Mouse (Mus musculus) forebrain, postnatal 0 days (tissue): Measurements from ENCODE around the gene Inha. TPM values are rescaled to one million over a fixed set of nuclear protein-coding genes. Genes with fewer than 3 reads are reported as not detected.

Experiments used
- ATAC-seq: fragments of 200-750 bp; cut with Nextera tagmentation; 2 replicates; pipeline ENCODE4 v1.8.0; 2017; ENCODE audit warnings: mild to moderate bottlenecking, moderate library complexity
- DNase-seq: peaks from one replicate; pipeline ENCODE4 v3.0.0-alpha.2; 2015
- H3K27ac ChIP-seq: fragments of 300-500 bp; sonication (generic); 2 replicates; pipeline ENCODE4 v1.5.1; 2014; ENCODE audit warnings: low read depth, mild to moderate bottlenecking, antibody characterized with exemption, low read length, moderate library complexity, mixed read lengths
- H3K27me3 ChIP-seq: fragments of 300-500 bp; sonication (generic); 2 replicates; pipeline ENCODE4 v1.6.1; 2014; ENCODE audit warnings: mild to moderate bottlenecking, low read length, mixed read lengths; ENCODE audit not compliant: insufficient read depth
- H3K36me3 ChIP-seq: fragments of 300-500 bp; sonication (generic); 2 replicates; pipeline ENCODE4 v1.6.1; 2014; ENCODE audit warnings: mild to moderate bottlenecking, moderate library complexity; ENCODE audit not compliant: insufficient read depth
- H3K4me1 ChIP-seq: fragments of 300-500 bp; sonication (generic); 2 replicates; pipeline ENCODE4 v1.6.1; 2014; ENCODE audit warnings: antibody characterized with exemption; ENCODE audit not compliant: insufficient read depth
- H3K4me2 ChIP-seq: fragments of 300-500 bp; sonication (generic); 2 replicates; pipeline ENCODE4 v1.6.1; 2014; ENCODE audit warnings: low read depth, mild to moderate bottlenecking, moderate library complexity
- H3K4me3 ChIP-seq: fragments of 300-500 bp; sonication (generic); 2 replicates; pipeline ENCODE4 v1.5.1; 2014; ENCODE audit warnings: low read depth, low read length, mixed read lengths
- H3K9ac ChIP-seq: fragments of 300-500 bp; sonication (generic); 2 replicates; pipeline ENCODE4 v1.6.1; 2014; ENCODE audit warnings: mild to moderate bottlenecking
- H3K9me3 ChIP-seq: fragments of 300-500 bp; sonication (generic); 2 replicates; pipeline ENCODE4 v1.6.1; 2016; ENCODE audit warnings: low read length
- CTCF ChIP-seq: sonication (generic); IDR thresholded peaks from 2 replicates; pipeline ENCODE4 v1.5.1; 2016; ENCODE audit warnings: antibody characterized with exemption, control low read depth, low read depth
- WGBS: fragments of 180-500 bp; shearing (Covaris S2); extraction: QIAGEN DNeasy Blood & Tissue Kit; methylation state at CpG from one replicate; pipeline ENCODE4 v1.1.7; 2014; 5-methylcytosine and 5-hydroxymethylcytosine counted together
- polyA plus RNA-seq: library from polyadenylated mRNA; unstranded; fragments of >200 nt; fragmentation: Nextera tagmentation; extraction: Ambion mirVana; gene quantifications from 2 replicates; pipeline ENCODE4 v1.2.1, GENCODE M21; 2015
- total RNA-seq: library from RNA; depleted of rRNA; stranded (reverse); fragments of >200 nt; gene quantifications from 2 replicates; pipeline ENCODE4 v1.2.3, GENCODE M21; 2014; rRNA removed

Inha gene
- total RNA-seq (24.5 and 26.6 TPM in 2 replicates), polyA plus RNA-seq (19.6 and 24.8 TPM in 2 replicates)

DNA sequence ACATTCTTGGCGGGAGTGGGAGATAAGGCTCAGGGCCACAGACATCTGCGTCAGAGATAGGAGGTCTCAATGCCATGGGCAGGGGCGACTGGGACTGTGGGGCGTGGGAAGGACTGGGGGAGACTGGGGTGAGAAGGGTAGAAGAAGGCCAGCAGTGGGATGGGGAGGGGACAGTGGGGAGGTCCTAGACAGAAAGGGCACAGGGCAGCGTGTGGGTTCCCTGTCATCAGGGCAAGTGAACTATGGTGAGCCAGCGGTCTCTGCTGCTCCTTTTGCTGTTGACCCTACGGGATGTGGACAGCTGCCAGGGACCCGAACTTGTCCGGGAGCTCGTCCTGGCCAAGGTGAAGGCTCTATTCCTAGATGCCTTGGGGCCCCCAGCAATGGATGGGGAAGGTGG, at the start of gene Inha:
Gene Inha, plus strand, starts transcription at position 72 of the 400 bp plus-strand sequence.
- Histone ChIP-seq H3K9me3 (no peaks in the 10 kb centered on the region), H3K4me2 (peak within 1 kb of the TSS; percentile 94), H3K27ac (peak within 1 kb of the TSS; percentile 88), H3K4me3 (peak within 1 kb of the TSS; percentile 82), H3K27me3 (no peaks in the 10 kb centered on the region), H3K9ac (peak within 1 kb of the TSS; percentile 95), H3K36me3 (no peaks in the 10 kb centered on the region; the same call in 1 of the 2 replicates), H3K4me1 (peaks cover 9% of the 10 kb centered on the region; the same call in 1 of the 2 replicates)
- WGBS = 81% methylated on average over 10 of the region's 10 CpGs
- TF ChIP-seq CTCF = no peak
- ATAC-seq = no peak
- DNase-seq = no peak

DNA sequence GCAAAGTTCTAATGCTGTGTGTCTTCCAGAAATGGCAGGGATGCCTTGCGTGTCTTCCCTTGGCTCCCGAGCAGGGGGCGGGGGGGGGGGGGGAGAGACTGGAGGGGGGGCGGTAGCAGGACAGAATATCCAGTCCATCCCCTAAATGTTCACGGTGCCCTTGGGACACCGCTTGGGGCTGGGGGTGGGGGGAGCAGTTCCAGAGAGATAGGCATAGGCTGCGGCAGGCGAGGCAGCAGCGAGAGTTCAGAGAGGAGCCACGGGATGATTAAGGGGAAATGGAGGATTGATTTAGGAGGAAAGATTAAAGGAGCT, 49.2 kb upstream of the Inha start:
- ATAC-seq (no peak), DNase-seq (no peak)
- Histone ChIP-seq H3K36me3 (no peaks in the 10 kb centered on the region), H3K9me3 (no peaks in the 10 kb centered on the region), H3K9ac (no peak overlapping the region), H3K4me1 (peaks cover 3% of the 10 kb centered on the region), H3K4me2 (no peak overlapping the region), H3K27me3 (peaks cover 16% of the 10 kb centered on the region), H3K27ac (no peak overlapping the region), H3K4me3 (no peak overlapping the region)
- no peak for TF ChIP-seq CTCF
- WGBS = 8% methylated on average over 8 of the region's 10 CpGs

DNA sequence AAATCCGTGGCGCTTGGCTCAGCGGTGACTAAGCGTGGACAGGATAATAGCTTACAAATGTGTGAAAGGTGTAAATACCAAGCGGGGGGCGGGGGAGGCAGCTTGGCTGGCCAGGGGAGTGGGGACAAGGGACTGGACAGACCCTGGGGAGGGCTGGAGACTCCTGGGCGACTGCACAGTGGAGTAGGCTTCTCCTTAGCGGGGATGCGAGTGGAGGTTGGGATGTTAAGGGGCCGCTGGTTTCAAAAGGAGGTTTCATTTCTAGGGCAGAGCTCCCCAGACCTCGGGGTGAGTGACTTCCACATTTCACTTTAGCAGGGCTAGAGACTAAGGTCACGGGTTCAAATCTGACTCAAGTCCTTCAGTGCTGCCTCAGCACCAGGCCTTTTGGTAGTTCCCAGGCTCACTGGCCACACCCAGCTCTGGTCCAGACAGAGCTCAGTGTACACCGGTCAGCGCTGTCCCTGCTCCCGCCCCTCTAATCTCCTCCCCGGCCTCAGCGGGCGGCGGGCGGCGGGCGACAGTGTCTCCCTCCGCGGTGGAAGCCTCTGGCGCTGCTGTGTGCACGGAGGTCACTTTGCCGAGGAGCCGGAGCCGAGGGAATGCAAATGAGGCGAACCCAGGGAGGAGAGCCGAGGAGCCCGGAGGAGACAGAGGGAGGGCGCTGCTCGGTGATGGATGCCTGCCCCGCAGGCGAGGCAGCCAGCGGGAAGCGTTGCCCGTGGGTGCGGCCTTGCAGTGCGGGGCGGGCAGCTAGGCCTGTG, 48.7 kb upstream of the Inha start:
- Histone ChIP-seq H3K9me3 (no peaks in the 10 kb centered on the region), H3K4me3 (peak overlapping the region; percentile 27), H3K4me2 (peak overlapping the region; percentile 47), H3K4me1 (peaks cover 3% of the 10 kb centered on the region), H3K36me3 (no peaks in the 10 kb centered on the region), H3K27ac (no peak overlapping the region), H3K9ac (peak overlapping the region; percentile 18; the same call in 1 of the 2 replicates), H3K27me3 (peaks cover 16% of the 10 kb centered on the region)
- no peak for TF ChIP-seq CTCF
- ATAC-seq (peak; percentile 26), DNase-seq (no peak)
- 8% methylated on average over 42 of the region's 42 CpGs for WGBS

DNA sequence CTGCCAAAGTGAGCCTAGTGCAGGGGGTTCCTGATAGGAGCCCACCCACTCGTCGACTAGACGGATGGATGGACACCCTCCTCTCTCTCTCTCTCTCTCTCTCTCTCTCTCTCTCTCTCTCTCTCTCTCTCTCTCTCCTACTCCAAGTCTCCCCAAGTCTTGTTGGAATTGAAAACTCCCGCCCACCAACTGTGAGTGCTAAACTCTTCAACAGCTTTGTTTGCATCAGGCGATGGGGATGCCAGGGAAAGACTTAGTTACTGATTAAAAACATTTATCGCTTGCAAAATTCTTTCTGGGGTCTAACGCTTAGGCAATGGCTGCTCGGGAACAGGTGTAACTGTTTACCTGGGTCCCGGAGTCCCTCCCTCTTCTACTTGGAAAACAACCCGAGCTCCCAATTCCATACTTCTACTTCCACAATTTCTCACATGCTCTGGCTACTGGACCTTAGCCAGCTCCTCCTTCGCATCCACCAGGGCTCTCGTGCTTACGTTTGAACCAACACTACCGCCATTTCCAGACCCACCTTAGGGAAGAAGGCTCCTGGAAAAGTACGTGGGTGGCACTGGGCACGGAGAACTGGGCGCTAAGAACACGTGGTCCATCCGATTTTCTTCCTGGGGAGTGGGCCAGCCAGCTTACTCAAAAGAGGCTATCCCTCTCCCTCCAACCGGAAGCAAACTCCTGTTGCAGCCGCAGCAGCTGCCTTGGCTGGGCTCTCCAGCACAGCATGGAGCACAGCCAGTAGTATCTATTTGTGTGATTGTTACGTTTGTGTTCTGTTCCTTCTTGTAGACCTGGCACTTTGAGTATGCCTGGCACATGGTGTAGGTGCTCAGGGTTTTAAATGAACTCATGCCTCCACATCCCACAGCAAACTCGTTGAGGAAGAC, 47.8 kb upstream of the Inha start:
- Histone ChIP-seq H3K9ac (no peak overlapping the region), H3K27ac (no peak overlapping the region), H3K9me3 (no peaks in the 10 kb centered on the region), H3K36me3 (no peaks in the 10 kb centered on the region), H3K27me3 (peaks cover 16% of the 10 kb centered on the region), H3K4me3 (peak overlapping the region; percentile 27; the same call in 1 of the 2 replicates), H3K4me1 (peaks cover 3% of the 10 kb centered on the region), H3K4me2 (peak overlapping the region; percentile 47)
- DNase-seq (peak; percentile 69), ATAC-seq (peak; percentile 34)
- WGBS = 11% methylated on average over 23 of the region's 23 CpGs
- TF ChIP-seq CTCF = no peak

DNA sequence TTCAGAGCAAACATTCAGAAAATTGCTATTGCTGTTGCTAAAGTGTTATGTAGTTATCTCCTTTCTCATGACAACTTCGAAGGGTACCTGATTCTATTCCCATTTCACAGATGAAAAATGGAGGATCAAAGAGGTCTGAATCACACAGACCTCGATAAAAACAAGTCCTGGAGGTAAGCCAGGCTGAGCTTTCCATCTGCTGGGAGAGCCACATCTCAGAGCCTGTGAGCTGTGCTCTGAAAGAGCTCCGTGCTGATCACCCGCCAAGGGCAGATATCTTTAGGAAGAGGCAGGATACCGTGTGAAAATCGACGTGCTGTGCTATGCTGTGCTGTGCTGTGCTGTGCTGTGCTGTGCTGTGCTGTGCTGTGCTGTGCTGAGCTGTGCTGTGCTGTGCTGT, 46.6 kb upstream of the Inha start:
- no peak for ATAC-seq

DNA sequence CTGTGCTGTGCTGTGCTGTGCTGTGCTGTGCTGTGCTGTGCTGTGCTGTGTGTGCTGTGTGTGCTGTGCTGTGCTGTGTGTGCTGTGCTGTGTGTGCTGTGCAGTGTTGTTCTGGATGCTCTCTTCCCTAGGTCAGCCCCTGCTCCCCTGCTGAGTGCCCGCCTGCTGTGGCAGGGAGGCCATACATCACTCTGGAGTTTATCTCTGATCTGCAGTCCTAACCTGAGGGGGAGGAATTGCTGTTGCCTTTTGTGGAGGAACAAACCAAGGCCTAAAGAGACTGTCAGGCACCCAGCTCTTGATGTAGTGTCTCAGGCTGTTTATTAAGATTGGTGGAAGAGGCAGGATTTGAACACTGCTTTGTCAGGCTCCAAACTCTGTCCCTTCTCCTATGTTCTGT, 44.2 kb upstream of the Inha start:
- Histone ChIP-seq H3K27me3 (peaks cover under 1% of the 10 kb centered on the region; the same call in 1 of the 2 replicates), H3K4me1 (peaks cover 4% of the 10 kb centered on the region), H3K4me3 (no peak overlapping the region), H3K9me3 (no peaks in the 10 kb centered on the region), H3K36me3 (no peaks in the 10 kb centered on the region), H3K27ac (no peak overlapping the region), H3K4me2 (no peak overlapping the region), H3K9ac (no peak overlapping the region)
- DNase-seq = no peak
- WGBS = 63% methylated on average over 1 of the region's 1 CpGs
- TF ChIP-seq CTCF = no peak
- ATAC-seq = no peak

More for the DNA sequence above, 46.6 kb upstream of the Inha start:
- TF ChIP-seq CTCF = no peak
- H3K36me3 ChIP-seq = no peaks in the 10 kb centered on the region
- no peak for DNase-seq
- H3K4me1 ChIP-seq = peaks cover 3% of the 10 kb centered on the region
- no peaks in the 10 kb centered on the region for H3K9me3 ChIP-seq
- H3K4me3 ChIP-seq = no peak overlapping the region
- 55% methylated on average over 7 of the region's 7 CpGs for WGBS
- no peak overlapping the region for H3K4me2 ChIP-seq
- H3K27me3 ChIP-seq = peaks cover 16% of the 10 kb centered on the region
- no peak overlapping the region for H3K9ac ChIP-seq
- H3K27ac ChIP-seq = no peak overlapping the region
